Mouse (Mus musculus) lung, adult 2 months (tissue): Measurements from ENCODE around the gene Dlx4.

ENCODE experiments used
- CTCF ChIP-seq: fragments of 200-500 bp; IDR thresholded peaks from 2 replicates; pipeline ENCODE4 v1.5.1; 2011; ENCODE audit warnings: mild to moderate bottlenecking, low read length, control low read depth; ENCODE audit not compliant: insufficient read depth
- POLR2A ChIP-seq: fragments of 200-500 bp; IDR thresholded peaks from 2 replicates; pipeline ENCODE4 v1.6.1; 2011; ENCODE audit warnings: low read depth, mild to moderate bottlenecking, control low read depth, low read length, borderline replicate concordance; ENCODE audit errors: extremely low read depth

GRCm38 (mm10) chr11:95189863-95190262, 43.8 kb upstream of the Dlx4 start:
- TF ChIP-seq CTCF: no peak
- TF ChIP-seq POLR2A: no peak
